Mouse (Mus musculus): ENCODE data around the gene Sema3a.
"Not testable (repeated sequence)": the region's sequence is repeated elsewhere in the genome, so short reads cannot be mapped to it uniquely, and the experiment has no call there.

The Sema3a gene

GRCm38 (mm10) chr5:13428702-13429101 lies 303.5 kb downstream of the Sema3a start:
- DNase-seq (ENCODE audit: low spot score), result no peak

DNA sequence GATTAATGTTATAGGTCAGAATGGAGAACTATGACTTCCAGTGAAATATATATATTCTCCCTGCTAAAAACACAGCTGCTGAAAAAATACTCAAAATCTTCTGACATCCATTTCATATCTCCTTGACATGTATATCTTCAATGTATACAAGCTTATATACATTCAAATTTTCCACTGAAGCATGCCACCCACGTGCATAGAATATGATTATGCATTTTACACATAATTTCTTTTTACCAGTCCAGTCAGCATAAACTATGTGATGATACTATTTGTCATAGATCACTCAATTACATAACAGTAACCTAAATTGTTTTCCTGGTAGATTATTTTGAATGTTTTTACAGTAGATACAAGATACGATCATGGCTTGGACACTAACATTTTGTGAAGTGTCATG lies 306.6 kb downstream of the Sema3a start:
- no peak for DNase-seq (ENCODE audit: low spot score)

DNA sequence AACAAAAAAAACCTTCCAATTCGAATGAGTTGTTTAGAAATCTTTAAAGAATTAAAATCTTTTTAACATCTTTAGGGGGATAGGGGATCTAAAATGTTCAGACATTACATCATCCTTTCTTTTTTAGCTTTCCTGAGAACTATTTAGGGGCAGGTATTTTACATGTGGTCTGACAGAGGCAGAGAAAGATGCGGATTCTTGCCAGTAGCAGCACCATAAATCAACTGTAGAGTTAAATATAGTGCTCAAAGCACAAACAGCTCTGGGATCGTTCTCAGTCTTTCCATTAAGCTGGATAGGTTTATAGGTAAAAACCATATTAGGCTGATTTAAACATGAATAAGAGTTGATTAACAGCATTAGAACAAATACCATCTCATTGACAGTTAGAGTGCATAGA lies 307.4 kb downstream of the Sema3a start:
- no peak for DNase-seq (ENCODE audit: low spot score)

DNA sequence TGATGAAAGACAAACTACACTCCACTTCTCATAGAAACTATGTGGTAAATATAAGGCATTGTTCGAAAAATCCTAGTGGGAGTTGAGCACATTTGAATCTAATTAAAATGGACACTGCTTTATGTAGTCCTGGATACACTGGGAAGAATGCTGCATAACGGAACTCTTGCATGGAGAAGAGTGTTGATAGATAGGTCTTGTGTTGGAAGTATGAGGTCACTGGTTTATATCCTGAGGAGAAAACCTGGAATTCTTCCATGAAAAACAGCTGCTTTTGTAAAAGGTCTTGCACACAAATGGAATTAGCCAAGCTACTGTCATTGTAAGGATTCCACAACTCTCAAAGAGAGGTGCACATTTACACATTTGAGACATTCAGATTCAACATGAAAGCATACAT lies 308.1 kb downstream of the Sema3a start:
- no peak for DNase-seq (ENCODE audit: low spot score)

GRCm38 (mm10) chr5:13441112-13441511 lies 315.9 kb downstream of the Sema3a start:
- DNase-seq (ENCODE audit: low spot score), result no peak

DNA sequence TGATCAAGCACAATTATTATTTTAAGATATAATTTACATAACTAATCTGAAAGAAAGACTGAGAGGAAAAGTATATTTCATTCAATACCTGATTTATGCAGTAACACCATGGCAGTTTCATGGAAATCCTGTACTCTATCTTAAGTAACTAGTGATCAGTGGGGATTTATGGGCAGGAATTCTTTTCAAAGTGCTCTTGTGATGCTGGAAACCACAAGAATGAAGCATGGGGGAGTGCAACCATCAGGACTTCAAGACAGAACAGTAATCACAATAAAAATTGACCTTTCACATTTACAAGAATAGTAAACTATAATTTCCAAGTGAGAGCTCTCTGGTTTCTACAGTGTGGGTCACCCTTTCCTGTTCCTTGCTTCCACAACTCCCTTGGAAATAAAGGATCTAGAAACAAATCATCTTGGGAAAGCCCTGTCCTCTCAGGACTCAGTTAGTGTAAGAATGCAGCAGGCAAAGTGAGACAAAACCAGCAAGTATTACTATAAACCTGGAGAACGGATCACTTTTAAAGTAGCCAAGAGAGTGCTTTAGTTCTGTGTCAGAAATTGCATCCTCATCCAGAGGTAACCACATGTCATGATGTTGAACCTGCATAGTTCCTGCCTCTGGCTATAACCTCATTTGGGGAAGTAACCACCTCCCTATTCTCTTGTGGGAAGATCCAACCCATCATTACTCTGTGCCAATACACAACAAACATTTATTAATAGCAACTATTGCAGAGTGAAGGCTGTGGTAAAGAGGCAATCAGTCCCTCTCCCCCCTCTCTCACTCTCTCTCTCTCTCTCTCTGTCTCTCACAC lies 335.2 kb downstream of the Sema3a start:
- no peak for DNase-seq (ENCODE audit: low spot score)

- no peak for DNase-seq (ENCODE audit: low spot score)
Measured at GRCm38 (mm10) chr5:13468856-13469255, 343.6 kb downstream of the Sema3a start.

GRCm38 (mm10) chr5:13469401-13469800 lies 344.2 kb downstream of the Sema3a start:
- DNase-seq (ENCODE audit: low spot score), result no peak

- no peak for DNase-seq (ENCODE audit: low spot score)
Measured at GRCm38 (mm10) chr5:13470057-13470905, 345.1 kb downstream of the Sema3a start.

DNA sequence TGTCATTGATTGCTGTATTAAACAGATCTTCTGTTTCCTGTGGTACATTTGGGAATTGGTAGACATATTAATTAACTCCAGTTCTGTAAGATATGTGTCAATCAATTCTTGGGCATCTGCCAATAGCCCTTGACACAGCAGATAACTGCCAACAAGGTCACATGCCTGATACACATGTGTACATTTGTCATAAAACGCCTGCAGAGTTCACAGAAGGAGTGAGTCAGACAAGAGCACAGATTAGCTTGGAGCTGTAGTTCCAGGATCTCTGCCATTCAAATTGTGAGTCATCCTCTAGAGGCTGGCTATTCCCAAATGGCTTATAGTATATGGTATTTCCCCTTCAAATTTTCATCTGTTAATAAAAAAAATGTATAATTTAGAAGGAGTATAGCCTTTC lies 352.4 kb downstream of the Sema3a start:
- no peak for DNase-seq (ENCODE audit: low spot score)

DNA sequence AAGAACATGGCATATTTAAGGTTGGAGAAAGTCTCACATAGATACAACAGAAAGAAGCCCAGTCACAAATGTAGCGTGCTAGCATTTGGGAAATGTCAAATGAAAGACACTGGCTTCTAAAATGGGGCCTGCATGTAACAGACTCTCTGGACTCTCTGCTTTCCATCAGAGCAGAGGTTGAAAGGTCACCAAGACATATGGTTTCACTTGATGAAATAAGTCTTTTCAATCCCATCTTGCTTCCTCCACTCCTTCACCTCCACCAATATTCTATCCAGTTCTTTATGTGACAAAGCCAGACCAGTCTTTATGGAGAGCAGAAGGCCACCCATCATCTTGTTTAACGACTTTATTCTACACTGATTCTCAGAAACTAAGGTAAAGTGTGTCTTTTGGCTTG lies 363.5 kb downstream of the Sema3a start:
- DNase-seq (ENCODE audit: low spot score), result no peak

GRCm38 (mm10) chr5:13495967-13496366 lies 370.8 kb downstream of the Sema3a start:
- not testable (repeated sequence) for DNase-seq (ENCODE audit: low spot score)

DNA sequence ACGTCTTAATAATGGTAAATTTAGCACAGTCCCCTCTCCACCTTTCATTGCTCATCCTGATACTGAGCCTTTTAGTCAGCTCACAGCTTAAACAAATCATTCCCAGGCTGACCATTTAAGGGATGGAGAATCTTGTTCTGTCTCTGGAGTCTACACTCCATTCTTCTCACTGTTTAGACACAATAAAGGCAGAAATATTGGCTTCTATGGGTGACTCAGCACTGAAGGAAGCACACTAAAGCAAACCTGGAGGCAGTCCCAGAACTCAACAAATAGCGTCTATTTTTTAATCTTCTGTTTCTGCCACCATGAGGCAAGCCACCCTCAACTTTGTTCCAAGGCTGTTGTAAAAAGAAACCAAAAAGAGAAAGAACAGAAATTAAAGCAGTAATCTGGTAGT lies 374.6 kb downstream of the Sema3a start:
- no peak for DNase-seq (ENCODE audit: low spot score)

DNA sequence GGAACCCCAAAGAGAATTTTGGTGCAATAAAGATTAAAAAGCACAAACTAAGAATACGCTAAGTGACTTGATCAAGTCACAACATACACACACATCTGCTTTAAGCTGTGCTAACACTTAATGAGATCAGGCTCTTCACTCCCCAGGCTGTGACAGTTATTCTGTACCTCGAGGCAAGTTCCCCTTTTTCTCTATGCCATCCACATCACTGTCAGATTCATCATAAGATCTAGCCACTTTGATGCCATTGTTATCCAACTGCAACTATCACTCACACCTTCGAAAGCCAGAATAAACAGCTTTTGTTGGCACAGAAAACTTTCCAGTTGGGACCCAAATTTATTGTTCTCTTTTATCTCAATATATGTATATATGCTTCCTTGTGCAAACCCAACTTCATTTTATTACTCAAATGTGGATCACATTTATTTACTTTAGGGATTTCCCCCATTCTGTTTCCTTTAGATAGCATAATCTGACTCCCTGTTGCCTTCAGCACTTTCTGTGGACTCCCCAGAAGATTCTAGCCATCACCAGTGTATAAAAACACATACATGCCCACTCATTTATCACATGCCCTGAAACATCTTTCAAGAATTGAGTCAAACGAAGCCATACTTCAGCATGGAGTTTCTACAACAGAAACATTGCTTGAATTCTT lies 380.8 kb downstream of the Sema3a start:
- no peak for DNase-seq (ENCODE audit: low spot score)

DNA sequence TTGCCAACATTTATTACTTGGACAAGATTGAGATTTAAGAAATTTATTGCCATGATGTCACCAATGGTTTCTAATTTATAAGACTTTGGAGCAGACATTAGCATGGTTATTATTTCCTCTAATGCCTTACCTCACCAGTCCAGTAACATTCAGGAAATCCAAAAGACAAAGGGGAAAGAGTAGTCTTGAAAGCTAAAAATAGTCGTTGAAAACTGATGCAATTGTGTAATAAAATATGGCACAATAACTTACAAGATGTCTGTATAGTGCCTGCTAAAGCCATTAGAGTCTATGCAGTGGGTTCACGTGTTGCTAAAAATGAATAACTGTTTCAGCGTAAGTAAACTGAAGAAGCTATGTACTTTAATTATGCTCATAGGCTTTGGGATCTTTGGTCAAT lies 383.9 kb downstream of the Sema3a start:
- no peak for DNase-seq (ENCODE audit: low spot score)

GRCm38 (mm10) chr5:13517018-13517417 lies 391.8 kb downstream of the Sema3a start:
- no peak for DNase-seq (ENCODE audit: low spot score)

GRCm38 (mm10) chr5:13525597-13525996 lies 400.4 kb downstream of the Sema3a start:
- DNase-seq (ENCODE audit: low spot score), result no peak

- no peak for DNase-seq (ENCODE audit: low spot score)
Measured at GRCm38 (mm10) chr5:13527037-13527464, 401.8 kb downstream of the Sema3a start.

DNA sequence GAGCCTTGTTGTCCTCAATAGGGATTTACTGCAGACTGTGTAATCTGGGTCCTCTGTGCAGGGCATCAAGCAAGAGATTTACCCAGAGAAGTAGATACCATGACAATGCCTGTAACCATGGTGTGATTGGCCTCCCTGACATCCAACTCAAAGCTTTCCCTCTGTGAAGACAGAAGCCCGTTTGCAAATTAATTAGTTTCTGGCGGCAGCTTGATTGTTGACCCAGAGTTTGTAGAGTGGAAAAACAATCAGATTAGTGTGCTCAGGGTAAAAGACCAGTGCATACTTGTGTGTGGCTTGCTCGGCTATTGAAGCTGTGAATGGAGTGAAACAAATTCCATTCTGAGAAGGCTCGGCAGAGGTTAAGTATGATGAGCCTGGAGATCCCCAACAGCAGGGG lies 404.0 kb downstream of the Sema3a start:
- no peak for DNase-seq (ENCODE audit: low spot score)

DNA sequence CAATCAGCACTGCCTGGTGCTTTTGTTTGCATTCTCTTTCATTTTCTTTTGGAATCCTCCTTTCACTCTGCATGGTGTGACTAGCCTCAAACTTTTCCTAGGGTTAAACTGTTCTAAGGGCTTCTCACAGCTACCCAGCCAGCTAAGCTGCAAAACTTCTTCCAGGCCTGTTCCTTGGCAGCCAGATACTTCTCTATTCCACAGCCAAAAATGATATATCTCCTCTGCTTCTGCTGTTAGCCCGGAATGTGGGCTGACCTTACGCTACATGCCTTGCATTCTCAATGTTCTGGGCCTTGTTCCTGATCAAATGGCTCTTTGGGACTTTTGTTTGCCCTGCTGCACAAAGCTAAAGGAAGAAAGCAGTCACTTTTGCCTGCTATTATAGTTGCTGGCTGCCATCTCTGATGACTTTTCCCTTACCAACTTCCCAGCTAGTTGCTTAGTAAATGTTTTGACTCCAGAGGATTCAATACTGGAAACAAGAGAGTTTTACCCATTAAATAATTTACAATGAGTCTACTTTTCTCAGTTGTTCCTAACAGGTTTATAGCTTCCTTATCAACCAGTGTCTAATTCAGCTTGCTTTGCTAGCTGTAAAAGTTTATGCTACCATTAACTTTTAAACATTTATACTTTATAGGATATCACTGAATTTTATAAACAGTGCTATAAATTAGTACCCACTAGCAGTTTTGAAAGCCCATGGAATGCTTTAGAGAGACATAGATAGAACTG lies 422.4 kb downstream of the Sema3a start:
- DNase-seq (ENCODE audit: low spot score), result no peak

DNA sequence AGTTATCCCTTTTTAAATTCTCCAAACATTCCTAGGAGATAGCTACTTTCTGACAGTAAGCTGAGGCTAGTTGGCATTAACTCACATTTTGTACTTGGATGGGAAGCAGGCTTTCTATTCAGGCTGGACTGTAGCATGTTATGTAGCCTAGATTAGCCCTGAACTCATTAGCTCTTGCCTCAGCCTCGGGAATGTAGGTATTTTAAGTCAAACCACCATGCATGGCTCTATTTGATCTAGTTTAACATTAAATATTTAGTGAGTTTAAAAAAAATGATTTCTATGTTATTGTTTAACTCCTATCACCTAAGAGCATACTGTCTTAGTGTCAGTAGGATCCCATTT lies 423.0 kb downstream of the Sema3a start:
- DNase-seq (ENCODE audit: low spot score), result no peak

DNA sequence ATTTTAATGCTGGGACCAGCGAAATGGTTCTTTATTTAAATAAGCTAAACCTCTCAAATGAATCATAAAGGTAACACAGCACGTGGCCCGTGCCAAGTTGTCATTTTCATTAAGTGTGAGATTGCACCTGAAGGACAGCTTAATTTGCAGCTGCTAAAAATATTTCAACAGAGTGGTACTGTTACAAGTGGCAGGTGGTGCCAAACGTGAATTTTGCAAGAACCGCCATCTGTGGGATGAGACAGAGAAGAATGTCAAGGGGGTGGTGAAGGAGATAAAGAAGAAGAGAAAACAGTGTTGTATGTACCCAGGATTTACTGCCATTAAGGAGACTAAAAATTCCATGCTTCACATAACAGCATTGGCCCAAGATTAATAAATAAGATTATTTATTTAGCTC lies 423.9 kb downstream of the Sema3a start:
- no peak for DNase-seq (ENCODE audit: low spot score)
